In the genomic region with DNA sequence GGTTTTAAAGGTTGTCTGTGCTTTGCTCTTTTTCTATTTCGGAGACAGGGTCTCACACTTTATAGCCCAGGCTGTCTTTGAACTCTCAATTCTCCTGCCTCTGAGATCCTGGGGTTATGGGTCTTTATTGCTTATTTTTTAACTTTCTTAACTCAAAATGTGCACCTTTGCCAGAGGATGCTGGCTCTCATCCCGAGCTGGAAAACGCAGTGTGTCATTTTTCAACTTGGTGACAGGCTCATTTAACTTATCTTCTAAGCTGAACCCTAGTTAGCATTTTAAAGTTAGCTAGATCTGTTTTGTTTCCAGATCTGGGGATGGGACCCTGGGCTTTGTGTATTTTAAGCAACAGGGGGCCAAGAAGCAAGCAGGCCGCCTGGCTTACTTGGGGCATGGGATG, we compare ENCODE assay signal across 20 mouse cellular contexts. TPM values are rescaled to one million over a fixed set of nuclear protein-coding genes. Genes with fewer than 3 reads are reported as not detected.
DNase-seq lines count a peak whose midpoint lies in the region; ATAC-seq and TF ChIP-seq lines count a peak whose summit lies in the region.
"Had no signal": no experiment of that assay in that cellular context is flagged by ENCODE, and none has a peak within 500 bp of the region (broad histone marks: within the 10 kb centered on the region; RNA-seq: fewer than 3 reads in every experiment).

No protein-coding gene starts in this region.

- intact Hi-C loops in heart, postnatal 14 days (cut with DNase I), result loop anchor here (2.0 kb wide), 1 partner anchor 34 kb away; a partner anchor contains a TSS

- no peak for TF ChIP-seq CTCF in kidney, adult 2 months (conservative IDR thresholded peaks at IDR 0.05; ENCODE audit: insufficient read depth, insufficient read length, low read depth, low read length)

- no peak for DNase-seq in heart, postnatal 14 days
- peak; percentile 85 for DNase-seq in kidney, adult 2 months
- DNase-seq in kidney, postnatal 10 days, result no peak
- peak; percentile 82 for DNase-seq in kidney, adult 9 months
- DNase-seq in kidney, postnatal 36 days, result peak; percentile 45 to 72
- no peak for DNase-seq in right cerebral cortex, postnatal 4 days
- DNase-seq: cerebellum, adult 9-10 months; right cerebral cortex, postnatal 14 days; thymus, adult 2 months had no signal

- H3K9me3 ChIP-seq in heart, embryonic 13.5 days, result no peaks in the 10 kb centered on the region
- H3K9me3 ChIP-seq: forebrain, embryonic 12.5 days; hindbrain, embryonic 15.5 days; intestine, embryonic 15.5 days; limb, embryonic 12.5 days; stomach, embryonic 15.5 days had no signal

- H3K9ac ChIP-seq in heart, embryonic 13.5 days, result peak overlapping the region; percentile 60
- H3K9ac ChIP-seq: forebrain, embryonic 12.5 days; hindbrain, embryonic 15.5 days; intestine, embryonic 15.5 days; limb, embryonic 12.5 days; liver, embryonic 14.5 days; stomach, embryonic 15.5 days had no signal

- peak overlapping the region; percentile 78 for H3K27ac ChIP-seq in heart, embryonic 13.5 days (replicated peaks)
- peak overlapping the region; percentile 97 for H3K27ac ChIP-seq in kidney, adult 2 months (ENCODE audit: insufficient read depth, low read depth, low read length)
- H3K27ac ChIP-seq: forebrain, embryonic 12.5 days; hindbrain, embryonic 15.5 days; intestine, embryonic 15.5 days; limb, embryonic 12.5 days; liver, embryonic 14.5 days; stomach, embryonic 15.5 days had no signal

- peaks cover 22% of the 10 kb centered on the region for H3K36me3 ChIP-seq in heart, embryonic 13.5 days
- H3K36me3 ChIP-seq in kidney, adult 2 months (ENCODE audit: control insufficient read depth, insufficient read depth, low read length), result no peaks in the 10 kb centered on the region
- H3K36me3 ChIP-seq: forebrain, embryonic 12.5 days; hindbrain, embryonic 15.5 days; intestine, embryonic 15.5 days; limb, embryonic 12.5 days; stomach, embryonic 15.5 days had no signal

- peaks cover 78% of the 10 kb centered on the region for H3K4me1 ChIP-seq in heart, embryonic 13.5 days
- H3K4me1 ChIP-seq in kidney, adult 2 months (ENCODE audit: control insufficient read depth, insufficient read depth, low read length), result peaks cover 22% of the 10 kb centered on the region

- H3K4me2 ChIP-seq in heart, embryonic 13.5 days, result peak overlapping the region; percentile 81
- H3K4me2 ChIP-seq: forebrain, embryonic 12.5 days; hindbrain, embryonic 15.5 days; intestine, embryonic 15.5 days; limb, embryonic 12.5 days; stomach, embryonic 15.5 days had no signal

- no peak for ATAC-seq in heart, embryonic 13.5 days (ENCODE audit: extremely low read depth, insufficient number of reproducible peaks, low FRiP score, low TSS enrichment)
- ATAC-seq: intestine, embryonic 15.5 days; midbrain, embryonic 16.5 days had no signal

- H3K27me3 ChIP-seq in heart, embryonic 13.5 days (replicated peaks), result 0 out of 2 replicates have a peak, but pooled peaks cover 8% of the 10 kb centered on the region
- no peaks in the 10 kb centered on the region for H3K27me3 ChIP-seq in kidney, adult 2 months (replicated peaks; ENCODE audit: control insufficient read depth, insufficient read depth, low read length)

- no peak for TF ChIP-seq POLR2A in kidney, adult 2 months (IDR thresholded peaks at IDR 0.05; ENCODE audit: low read depth, low read length)

- 32% methylated on average over 4 of the region's 4 CpGs for WGBS in heart, embryonic 13.5 days
- 46% methylated on average over 4 of the region's 4 CpGs for WGBS in kidney, adult 2 months

- H3K4me3 ChIP-seq in heart, embryonic 13.5 days, result peak overlapping the region; percentile 12
- H3K4me3 ChIP-seq in kidney, adult 2 months (ENCODE audit: insufficient read depth, low read depth, low read length), result no peak overlapping the region
- H3K4me3 ChIP-seq: forebrain, embryonic 12.5 days; hindbrain, embryonic 15.5 days; intestine, embryonic 15.5 days; limb, embryonic 12.5 days; stomach, embryonic 15.5 days had no signal

RNA-seq across cellular contexts. Expression of a gene that starts 2.2 kb away (rescaled TPM):
- 31.2 and 31.8 TPM in 2 replicates for polyA plus RNA-seq in heart, embryonic 13.5 days (2015; fragmentation: Nextera tagmentation; extraction: Ambion mirVana)
- 10 to 100 TPM; 11.2 to 12.9 TPM for total RNA-seq in heart, postnatal 14 days (2021)
- 18.9 and 20.8 TPM in 2 replicates for polyA plus RNA-seq in kidney, adult 2 months (2012; rRNA removed)
- total RNA-seq: common myeloid progenitor, adult 5-6 weeks; layer of hippocampus, postnatal 25 days; left cerebral cortex, postnatal 10 days had no signal

RNA-seq across cellular contexts. Expression of a gene that starts 18.2 kb away (rescaled TPM):
- polyA plus RNA-seq in heart, embryonic 13.5 days (2015; fragmentation: Nextera tagmentation; extraction: Ambion mirVana), result 21.5 and 22.1 TPM in 2 replicates
- 10 to 100 TPM; 43.0 to 43.6 TPM for total RNA-seq in heart, postnatal 14 days (2021)
- 10.3 and 11.1 TPM in 2 replicates for polyA plus RNA-seq in kidney, adult 2 months (2012; rRNA removed)

RNA-seq across cellular contexts. Expression of a gene that starts 34.5 kb away (rescaled TPM):
- 139 and 150 TPM in 2 replicates for polyA plus RNA-seq in heart, embryonic 13.5 days (2015; fragmentation: Nextera tagmentation; extraction: Ambion mirVana)
- total RNA-seq in heart, postnatal 14 days (2021), result 10 to 100 TPM; 64.8 to 66.0 TPM
- 402 and 410 TPM in 2 replicates for polyA plus RNA-seq in kidney, adult 2 months (2012; rRNA removed)

RNA-seq across cellular contexts. Expression of a gene that starts 34.7 kb away (rescaled TPM):
- 29.6 and 32.6 TPM in 2 replicates for polyA plus RNA-seq in heart, embryonic 13.5 days (2015; fragmentation: Nextera tagmentation; extraction: Ambion mirVana)
- 10 to 100 TPM; 32.9 to 33.0 TPM for total RNA-seq in heart, postnatal 14 days (2021)
- 31.8 and 34.3 TPM in 2 replicates for polyA plus RNA-seq in kidney, adult 2 months (2012; rRNA removed)

Comparison
In these comparisons a context has a peak if more than half of its experiments do, and no peak if none do; other contexts are left out.
1. DNase-seq: peak in kidney, adult 2 months (single experiment), kidney, adult 9 months (single experiment) and kidney, postnatal 36 days (2 of 2); none in heart, postnatal 14 days (0 of 2), kidney, postnatal 10 days (single experiment) and right cerebral cortex, postnatal 4 days (single experiment).